Mouse (Mus musculus) heart, adult 8-10 months (tissue): ENCODE results near the gene Prpf8. TPM values are rescaled to one million over a fixed set of nuclear protein-coding genes. Genes with fewer than 3 reads are reported as not detected.
A peak's percentile ranks its signal among the peaks of the same experiment; 100 is the strongest.

Experiments used
- DNase-seq: peaks from one replicate; pipeline ENCODE4 v3.0.0; 2022; ENCODE audit warnings: low spot score
- total RNA-seq, 4 experiments: library from RNA; stranded (reverse); gene quantifications; 2 replicates each; pipeline ENCODE4 v1.2.4; 2022

Gene Prpf8
- total RNA-seq, 4 experiments from 2014 or later = 92.4 to 99.5 (median 94.6) TPM

DNA sequence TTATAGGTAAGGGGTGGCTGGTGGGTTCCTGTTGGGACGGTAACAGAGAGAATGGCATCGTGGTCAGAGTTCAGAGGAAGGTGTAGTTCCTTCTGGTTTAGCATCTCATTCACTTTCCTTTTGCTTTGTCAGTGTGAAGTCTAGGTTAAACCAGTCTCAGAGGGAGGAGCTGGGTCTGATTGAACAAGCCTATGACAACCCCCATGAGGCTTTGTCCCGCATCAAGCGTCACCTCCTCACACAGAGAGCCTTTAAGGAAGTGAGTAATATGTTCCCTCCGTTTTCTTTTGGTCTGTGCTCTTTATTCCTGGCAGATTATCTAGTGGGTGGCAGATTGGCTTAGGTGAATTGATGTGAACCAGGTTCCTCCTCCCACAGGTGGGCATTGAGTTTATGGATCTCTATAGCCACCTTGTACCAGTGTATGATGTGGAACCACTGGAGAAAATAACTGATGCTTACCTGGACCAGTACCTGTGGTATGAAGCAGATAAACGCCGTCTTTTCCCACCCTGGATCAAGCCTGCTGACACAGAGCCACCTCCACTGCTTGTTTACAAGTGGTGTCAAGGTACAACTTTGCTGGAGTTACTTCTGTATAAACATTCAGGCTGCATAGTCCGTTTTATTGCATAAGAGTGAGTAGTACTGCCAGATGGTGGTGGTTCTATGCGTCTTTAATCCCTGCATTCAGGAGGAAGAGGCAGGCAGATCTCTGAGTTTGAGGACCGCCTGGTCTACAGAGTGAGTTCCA is 7.9 kb downstream of the Prpf8 start:
- no peak for DNase-seq

DNA sequence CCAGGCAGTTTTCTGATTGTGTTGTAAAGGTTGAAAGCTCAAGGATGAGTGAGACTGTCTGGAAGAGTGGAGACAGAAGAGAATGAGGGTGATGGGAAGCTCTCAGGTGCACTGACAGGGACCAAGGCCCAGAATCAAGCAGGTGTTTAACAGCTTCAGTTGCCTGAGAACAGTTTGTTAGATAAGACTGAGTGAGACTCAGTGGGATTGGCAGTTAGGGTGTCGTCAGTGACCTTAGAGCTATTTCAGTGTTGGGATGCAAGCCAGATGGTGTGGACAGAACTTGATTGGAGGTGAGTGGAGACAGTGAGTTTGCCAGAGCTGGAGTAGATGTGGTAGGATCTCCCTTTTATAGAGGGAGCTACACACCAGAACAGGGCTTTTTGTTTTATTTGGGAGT is 11.5 kb downstream of the Prpf8 start:
- DNase-seq = no peak

DNA sequence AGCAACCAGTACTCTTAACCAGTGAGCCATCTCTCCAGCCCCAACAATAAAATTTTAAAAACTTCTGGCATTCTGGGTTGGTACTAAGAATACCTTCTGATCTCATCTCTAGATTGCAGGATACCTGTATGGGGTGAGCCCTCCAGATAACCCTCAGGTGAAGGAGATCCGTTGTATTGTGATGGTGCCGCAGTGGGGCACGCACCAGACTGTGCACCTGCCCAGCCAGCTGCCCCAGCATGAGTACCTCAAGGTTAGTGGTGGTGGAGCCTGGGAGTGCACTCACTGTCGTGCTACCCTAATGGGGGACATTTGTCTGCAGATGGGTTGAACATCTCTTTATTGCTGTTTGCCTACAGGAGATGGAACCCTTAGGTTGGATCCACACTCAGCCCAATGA is 21.5 kb downstream of the Prpf8 start:
- no peak for DNase-seq

DNA sequence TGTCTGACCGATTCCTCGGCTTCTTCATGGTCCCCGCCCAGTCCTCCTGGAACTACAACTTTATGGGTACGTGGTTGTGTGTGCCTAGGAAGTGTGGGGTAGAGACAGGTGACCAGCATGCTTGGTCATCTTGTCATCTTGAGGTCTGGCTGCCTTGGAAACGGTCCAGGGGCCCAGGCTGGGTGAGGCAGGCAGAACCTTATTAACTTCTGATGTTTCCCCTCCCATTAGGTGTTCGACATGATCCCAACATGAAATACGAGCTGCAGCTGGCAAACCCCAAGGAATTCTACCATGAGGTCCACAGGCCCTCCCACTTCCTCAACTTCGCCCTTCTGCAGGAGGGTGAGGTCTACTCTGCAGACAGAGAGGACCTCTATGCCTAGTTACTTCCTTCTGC is 22.3 kb downstream of the Prpf8 start:
- no peak for DNase-seq

DNA sequence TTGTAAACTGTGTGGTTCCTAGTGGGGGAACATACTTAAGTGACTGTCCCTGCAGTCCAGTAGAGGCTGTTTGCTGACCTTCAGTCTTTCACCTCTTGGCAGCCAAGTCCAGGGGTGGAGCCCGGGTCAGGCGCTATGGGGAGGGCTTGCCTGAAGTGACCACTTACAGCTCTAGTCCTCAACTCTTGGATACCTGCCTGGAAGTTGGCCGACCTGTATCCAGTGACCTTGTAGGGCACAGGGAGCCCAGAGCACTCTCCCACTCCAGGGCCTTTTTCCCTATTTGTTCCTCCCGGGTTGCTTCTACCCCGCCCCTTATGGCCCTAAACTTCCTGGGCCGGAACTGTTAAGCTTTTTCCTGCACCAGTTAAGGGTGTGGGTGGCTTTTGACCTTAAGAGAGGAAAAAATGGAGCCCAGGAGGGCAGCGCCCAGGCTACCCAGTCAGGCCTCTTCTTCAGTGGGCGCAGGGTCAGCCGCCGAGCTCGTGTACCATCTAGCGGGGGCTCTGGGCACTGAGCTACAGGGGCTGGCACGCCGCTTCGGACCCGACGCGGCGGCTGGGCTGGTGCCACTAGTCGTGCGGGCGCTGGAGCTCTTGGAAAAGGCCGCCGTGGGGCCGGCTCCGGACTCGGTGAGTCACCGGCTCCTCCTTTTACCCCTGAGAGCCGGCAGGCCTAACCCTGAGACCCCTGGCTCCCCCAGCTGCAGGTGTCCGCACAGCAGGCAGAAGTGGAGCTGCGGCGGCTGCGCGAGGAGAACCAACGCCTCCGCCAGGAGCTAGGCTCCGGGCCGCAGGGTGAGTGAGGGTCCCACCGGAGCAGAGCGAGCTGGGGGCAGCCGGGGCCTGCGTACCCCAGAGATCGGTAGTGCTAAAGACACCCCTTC is 23.4 kb downstream of the Prpf8 start, which contains the start of gene Rilp:
TSS of gene Rilp (plus strand) at position 354 of the 886 bp plus-strand sequence.
- DNase-seq = peak; percentile 86

DNA sequence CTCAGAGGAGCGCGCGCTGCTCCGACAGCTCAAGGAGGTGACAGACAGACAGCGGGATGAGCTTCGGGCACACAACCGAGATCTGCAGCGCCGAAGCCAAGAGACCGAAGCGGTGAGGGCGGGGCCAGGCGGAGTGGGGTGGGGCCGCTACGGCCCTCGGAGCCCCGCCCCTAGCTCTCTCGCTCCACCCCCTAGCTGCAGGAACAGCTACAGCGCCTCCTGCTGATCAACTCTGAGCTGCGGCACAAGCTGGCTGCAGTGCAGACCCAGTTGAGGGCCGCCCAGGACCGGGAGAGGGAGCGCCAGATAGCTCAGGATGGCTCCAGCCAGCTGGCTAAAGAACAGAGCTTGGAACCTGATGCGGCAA is 24.0 kb downstream of the Prpf8 start:
- peak; percentile 95 for DNase-seq

DNA sequence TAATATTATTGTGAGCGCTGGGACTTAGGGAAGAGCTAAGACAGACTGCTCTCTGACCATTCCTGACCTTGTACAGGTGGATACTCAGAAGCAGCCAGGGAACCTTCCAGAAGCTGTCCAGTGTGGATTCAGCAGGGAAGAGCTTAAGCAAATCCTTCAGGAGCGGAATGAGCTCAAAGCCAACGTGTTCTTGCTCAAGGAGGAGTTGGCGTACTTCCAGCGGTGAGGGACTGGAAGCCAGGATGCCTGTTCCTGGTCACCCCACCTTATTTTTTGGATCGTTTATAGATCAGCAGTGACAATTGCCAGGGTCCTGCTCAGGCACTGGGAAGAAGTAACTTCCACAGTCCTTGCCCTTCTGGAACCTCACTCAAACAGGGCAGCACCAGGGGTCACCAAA is 24.6 kb downstream of the Prpf8 start:
- DNase-seq = peak; percentile 53

DNA sequence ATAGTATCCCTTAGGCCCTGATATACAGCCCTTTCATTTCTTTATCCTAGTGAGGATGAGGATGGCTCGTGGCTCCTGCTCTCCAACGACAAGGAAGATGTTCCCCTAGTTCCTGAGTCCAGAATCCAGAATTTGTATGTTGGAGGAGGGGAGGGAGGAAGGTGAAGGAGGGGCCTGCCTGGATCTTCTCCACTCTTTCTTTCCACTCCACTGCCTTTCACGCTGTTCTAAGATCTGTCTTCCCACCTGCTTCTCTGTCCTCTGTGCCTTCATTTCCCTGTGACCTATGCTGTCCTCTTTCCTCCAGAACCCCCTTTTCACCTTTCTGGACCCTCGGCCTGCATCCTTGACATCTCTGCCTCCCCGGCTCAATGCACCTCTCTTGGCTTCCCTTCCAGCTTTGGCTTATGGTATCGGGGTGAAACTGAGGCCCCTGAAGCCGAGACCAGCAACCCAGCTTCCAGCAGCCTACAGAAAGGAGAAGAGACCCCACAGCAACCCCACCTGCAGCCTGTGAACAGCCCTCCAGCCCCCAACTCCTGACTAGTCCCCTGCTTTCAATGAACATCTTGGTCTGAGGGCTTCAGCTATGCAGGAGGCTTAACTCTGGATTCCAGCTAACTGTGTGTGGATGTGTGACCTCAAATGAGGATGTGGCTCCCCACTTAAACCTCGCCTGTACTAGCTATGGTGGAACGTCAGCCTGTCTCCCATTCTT is 25.8 kb downstream of the Prpf8 start:
- no peak for DNase-seq

DNA sequence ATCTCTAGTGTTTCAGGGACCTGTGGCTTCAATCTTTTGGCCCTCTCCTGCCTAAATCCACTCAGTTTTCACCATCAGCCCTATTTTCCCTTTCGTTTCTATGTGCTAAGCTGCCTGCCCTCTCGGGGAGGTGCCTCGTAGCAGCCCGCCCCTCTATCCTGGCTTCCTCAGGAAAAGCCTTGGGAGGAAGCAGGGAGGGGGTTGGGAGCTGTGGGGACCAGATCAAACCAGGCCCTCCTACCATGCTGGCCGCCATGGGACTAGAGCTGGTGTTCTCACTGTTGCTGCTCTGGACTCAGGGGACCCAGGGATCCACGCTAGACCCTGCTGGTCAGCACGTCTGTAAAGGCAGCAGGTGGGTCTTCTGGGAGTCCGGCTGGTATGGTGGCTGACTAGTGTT is 26.7 kb downstream of the Prpf8 start, which contains the start of gene Scarf1:
TSS of gene Scarf1 (plus strand) at position 205 of the 400 bp plus-strand sequence.
- DNase-seq = peak; percentile 81

DNA sequence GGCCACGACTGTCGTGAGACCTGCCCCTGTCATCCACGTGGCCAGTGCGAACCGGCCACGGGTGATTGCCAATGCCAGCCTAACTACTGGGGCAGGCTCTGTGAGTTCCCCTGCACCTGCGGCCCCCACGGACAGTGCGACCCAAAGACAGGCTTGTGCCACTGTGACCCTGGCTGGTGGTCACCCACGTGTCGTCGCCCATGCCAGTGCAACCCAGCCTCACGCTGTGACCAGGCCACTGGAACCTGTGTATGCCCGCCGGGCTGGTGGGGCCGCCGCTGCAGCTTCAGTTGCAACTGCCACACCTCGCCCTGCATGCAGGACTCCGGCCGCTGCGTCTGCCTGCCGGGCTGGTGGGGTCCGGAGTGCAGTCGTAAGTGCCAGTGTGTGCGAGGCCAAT is 28.6 kb downstream of the Prpf8 start:
- no peak for DNase-seq

DNA sequence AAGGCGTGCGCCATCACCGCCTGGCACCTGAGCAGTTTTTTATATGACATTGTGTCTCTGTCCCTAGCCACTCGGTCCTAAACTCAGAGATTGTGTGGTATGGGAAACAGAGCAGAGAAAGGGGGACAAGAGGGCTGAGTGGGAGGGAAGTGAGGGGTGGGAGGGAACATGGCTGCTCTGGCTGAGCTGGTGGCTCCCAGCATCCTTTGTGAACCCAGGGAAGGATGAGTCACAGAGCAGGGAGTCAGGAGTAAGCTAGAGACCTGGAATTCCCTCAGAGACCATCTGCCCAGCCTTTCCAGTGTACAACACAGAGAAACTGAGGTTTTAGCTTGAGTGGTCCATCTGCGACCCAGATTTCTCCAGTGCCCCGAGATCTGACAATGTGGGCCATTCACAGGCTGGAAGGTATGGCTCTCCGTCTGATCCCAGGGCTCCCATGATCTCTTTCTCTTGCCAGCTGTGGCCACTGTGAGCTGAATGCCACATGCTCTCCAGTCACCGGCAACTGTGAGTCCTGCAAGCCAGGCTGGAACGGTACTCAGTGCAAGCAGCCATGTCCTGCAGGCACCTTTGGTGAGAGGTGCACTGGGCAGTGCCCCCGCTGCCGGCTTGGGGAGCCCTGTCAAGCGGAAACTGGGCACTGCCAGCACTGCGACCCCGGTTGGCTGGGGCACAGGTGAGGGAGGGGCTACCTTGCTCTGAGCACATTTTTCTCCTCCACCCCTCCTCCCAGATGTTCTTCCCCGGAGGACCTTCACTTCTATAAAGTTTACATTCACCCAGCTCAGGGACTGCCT is 33.4 kb downstream of the Prpf8 start:
- no peak for DNase-seq

DNA sequence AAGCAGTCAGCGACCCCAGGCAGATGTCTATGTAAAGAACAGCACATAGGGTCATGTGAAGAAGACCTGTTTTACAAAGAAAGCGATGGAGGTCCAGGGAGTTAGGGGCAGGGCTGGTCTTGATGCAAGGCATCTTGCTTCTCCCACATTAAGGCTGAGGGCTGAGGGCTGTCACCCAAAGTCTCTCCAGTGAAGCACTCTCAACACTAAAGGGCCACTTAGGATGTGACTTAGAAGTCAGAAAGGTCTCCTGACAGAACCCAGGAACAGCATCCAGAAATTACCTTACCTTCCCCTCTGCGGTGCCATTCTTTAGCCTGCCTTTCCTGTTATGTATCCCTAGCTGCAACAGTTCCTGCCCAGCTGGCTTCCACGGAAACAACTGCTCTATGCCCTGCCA is 35.0 kb downstream of the Prpf8 start:
- DNase-seq = no peak

DNA sequence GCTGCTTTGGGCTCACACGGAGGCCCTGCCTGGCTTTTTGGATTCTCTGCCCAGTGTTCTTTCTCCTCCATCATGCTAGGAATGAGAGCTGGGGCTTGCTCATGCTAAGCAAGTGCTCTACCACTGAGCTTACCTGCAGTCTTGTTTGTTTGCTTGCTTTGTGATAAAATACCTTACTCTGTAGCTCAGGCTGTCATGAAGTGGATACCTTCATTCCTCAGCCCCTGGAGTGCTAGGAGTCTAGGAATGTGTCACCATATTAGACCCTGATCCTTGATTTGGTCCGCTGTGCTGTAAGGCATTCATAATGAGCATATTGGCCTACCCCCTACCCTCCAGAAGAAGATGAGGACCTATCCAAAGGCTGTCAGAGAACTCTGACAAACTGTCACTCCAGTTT is 36.2 kb downstream of the Prpf8 start:
- DNase-seq = no peak

DNA sequence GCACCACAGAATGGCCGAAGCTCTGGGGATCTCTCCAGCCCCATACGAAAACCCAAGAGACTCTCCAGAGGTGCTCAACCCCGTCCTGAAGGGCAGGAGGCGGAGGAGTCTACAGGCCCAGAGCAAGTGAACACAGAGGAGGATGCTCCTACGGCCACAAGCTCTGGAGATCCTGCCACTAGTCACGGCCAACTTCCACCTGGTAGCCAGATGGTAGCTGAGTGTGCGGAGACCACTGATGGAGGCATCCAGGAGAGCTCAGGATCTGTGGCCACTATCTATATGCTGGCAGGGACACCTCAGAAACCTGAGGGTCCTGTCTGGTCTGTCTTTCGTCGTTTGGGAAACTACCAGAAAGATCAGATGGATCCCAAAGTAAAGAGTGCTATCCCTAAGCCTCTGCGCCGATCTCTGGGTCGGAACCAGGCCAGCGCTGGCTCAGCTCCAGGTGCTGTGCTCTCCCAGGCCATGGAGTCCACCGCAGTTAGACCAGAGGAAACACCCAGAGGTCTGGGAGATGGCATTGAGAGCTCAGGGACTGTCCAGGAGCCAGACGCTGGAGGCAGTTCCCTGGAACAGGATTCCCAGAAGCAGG is 39.0 kb downstream of the Prpf8 start:
- DNase-seq = no peak

DNA sequence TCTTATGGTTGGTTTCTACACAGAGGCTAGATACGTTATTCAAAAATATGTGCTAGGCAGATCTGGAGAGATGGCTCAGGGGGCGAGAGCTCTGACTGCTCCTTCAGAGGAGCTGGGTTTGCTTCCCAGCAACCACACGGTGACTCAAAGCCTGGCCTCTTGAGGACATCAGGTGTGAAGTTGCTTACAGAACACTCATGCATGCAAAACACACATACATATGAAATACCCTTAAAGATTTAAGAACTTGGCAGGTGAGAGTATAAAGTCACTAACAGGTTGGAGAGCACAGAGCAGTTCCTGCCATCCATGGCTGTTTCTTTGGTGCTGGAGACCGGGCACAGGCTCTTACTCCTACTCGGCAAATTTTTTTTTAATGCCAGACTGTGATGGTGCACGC is 40.3 kb downstream of the Prpf8 start:
- no peak for DNase-seq

DNA sequence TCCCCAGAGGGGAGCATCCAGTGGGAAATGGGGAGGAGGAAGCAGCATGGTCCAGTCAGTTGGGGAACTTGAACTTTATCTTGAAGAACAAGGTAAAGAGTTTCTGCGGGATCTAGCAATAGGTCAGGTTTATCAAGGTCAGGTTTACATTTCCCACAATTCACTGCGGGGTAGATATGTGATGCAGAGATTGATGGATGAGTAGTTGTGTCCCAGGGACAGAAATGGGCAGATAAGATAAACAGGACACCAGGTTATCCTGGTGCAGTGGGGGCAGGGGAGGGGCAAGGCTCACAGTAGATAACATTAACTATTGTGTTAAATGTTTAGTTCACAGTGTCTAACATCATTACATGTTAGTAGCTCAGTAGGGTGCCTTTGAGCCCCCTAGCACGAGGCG is 43.2 kb downstream of the Prpf8 start:
- no peak for DNase-seq

DNA sequence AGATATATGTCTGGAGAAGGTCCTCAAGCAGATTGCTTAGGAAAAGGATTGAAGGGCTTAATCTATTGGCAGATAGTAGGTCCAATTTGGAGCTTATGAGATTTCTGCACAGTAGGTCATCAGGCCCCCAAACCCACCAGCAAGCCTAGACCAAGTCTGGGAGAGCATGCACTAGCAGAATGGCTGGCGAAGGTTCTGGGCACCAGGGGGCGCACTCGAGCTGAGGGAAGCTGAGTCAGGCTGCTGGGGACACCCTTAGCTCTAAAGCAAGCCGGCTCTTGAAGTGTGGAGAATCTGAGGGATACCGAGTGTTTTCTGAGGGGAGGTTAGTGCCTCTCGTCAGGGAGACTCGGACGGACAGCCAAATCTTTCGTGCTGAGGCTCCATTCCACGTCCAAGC is 43.7 kb downstream of the Prpf8 start:
- DNase-seq = peak; percentile 97

DNA sequence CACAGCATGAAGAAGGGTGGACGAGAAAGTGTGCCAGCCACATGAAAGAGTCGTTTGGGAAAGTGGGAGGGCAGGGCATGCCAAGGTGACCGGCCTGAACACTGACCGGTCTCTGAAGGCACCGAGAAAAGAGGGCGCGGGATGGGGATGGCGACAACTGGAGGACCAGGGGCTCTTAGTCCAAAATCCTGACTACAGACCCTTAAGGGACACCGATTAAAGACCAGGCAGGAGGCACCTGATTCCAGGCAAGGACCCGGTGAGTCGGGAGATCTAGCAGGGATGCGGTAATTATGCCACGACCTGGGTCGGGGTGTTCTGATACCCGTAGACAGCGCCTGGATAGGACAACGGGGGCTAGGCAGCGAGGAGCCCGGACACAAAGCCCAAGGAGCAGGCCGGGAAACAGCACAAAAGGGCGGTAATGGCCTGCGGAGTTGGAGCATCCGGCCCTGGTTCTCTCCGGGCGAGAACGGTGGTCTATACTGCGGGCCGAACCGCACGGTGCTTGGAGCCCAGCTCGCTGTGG is 44.3 kb downstream of the Prpf8 start:
- DNase-seq = no peak

DNA sequence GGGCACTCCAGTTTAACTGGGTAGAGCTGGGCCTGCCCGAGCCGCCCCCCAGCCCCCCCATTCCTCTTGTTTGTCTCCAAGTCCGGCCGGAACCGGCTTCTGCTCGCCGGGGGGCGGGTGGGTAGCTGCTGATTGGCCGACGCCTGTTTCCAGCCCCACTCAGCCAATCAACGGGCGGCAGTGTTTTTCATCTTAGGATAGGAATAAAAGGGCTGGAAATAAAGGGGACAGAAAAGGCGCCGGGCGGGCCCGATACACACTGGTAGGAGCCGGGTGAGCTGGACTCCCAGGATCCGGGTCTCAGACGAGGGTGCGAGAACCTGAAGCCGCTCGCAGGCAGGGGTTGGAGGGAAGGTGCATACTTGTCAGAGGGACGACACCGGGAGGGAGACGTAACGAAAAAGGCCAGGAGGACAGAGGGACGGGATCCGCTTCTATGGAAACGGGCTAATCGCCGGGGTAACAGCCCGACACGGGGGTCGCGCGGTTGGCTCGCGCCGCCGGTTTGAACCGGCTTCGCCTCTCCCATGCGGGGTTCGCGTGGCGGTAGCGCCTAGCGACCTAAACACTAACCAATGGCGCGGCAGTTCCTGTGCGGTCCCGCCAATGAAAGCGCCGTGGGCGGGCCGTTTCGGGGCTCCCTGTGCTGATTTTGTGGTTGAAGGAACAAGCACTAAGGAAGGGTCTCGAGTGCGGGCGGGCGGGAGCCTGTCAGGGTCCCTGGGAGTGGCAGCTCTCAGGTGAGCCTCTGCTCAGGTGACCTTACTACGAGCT is 45.0 kb downstream of the Prpf8 start, which contains the start of gene Slc43a2:
TSS of gene Slc43a2 (plus strand) at position 226 of the 774 bp plus-strand sequence.
- peak; percentile 96 for DNase-seq
